Mouse (Mus musculus): ENCODE data around the gene St8sia4.

Gene St8sia4

DNA sequence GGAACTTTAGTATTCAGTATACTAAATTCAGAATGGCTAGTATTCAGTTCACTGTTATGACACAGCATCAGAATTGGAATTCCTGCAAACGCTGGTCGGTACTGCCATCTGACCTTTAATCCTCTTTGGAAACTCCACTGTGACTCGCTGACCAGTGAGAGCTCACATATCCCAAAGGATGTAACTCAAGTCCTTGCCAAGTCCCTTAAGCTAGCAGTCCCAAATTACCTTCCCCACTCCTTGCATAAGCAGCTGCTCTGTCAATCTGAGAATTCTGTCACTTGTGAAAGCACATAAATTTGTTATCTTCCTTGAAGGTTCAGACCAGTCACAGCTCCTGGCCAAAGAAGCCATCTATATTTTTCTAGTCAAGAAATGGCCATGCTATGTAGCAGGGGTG lies 48.7 kb downstream of the St8sia4 start:
- TF ChIP-seq POU5F1 (IDR thresholded peaks at IDR 0.05; ENCODE audit: borderline replicate concordance, low read length) (no peak), CTCF (conservative IDR thresholded peaks at IDR 0.05; ENCODE audit: low read length) (no peak), NANOG (IDR thresholded peaks at IDR 0.05; ENCODE audit: borderline replicate concordance, low read length) (no peak)
- Histone ChIP-seq H3K36me3 (ENCODE audit: insufficient read depth, low read length) (no peaks in the 10 kb centered on the region), H3K4me3 (replicated peaks; ENCODE audit: low read length) (no peak overlapping the region), H3K4me1 (replicated peaks; ENCODE audit: low read depth, low read length) (no peaks in the 10 kb centered on the region), H3K27me3 (ENCODE audit: insufficient read depth, low read length) (no peaks in the 10 kb centered on the region), H3K9me3 (ENCODE audit: low read length) (no peaks in the 10 kb centered on the region)

DNA sequence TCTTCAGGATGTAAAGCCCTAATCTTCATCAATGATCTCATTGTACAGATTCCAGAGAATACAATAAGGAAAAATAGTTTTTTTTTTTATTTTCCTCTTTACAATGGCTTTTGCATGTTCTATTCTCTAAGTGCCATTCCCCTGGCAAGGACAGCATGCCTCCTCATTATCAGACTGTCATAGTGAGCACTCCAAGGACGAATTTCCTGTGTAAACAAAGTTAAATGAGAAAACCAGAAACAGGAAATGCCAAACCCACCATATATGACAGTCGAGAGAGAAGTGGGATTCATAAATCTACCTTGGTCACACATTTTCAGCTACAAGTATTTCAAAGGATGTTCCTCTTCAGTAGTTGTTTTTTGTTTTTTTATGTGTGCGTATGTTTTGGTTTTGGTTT lies 49.2 kb downstream of the St8sia4 start:
- Histone ChIP-seq H3K36me3 (ENCODE audit: insufficient read depth, low read length) (no peaks in the 10 kb centered on the region), H3K4me3 (replicated peaks; ENCODE audit: low read length) (no peak overlapping the region), H3K9me3 (ENCODE audit: low read length) (no peaks in the 10 kb centered on the region)

DNA sequence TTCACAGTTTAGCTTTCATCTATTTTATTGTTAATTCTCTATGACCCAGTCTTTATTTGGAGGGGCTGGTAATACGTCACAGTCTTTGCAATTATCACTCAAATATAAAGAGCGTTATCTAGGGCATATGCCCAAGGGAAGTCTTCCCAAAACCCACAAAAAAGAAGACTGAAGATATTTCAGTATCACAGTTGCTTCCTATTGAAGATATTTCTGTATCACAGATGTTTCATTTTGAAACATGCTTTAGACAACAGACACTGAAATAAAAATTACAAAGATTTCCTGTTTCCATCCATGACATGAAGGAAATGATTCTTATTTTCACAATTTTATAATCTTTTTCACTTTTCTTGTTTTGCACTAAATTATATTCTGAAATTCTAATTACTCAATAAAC lies 57.4 kb downstream of the St8sia4 start:
- no peak overlapping the region for H3K4me3 ChIP-seq (replicated peaks; ENCODE audit: low read length)
- H3K27me3 ChIP-seq (ENCODE audit: insufficient read depth, low read length), result no peaks in the 10 kb centered on the region
- H3K36me3 ChIP-seq (ENCODE audit: insufficient read depth, low read length), result no peaks in the 10 kb centered on the region
- TF ChIP-seq CTCF (conservative IDR thresholded peaks at IDR 0.05; ENCODE audit: low read length), result no peak
- TF ChIP-seq POU5F1 (IDR thresholded peaks at IDR 0.05; ENCODE audit: borderline replicate concordance, low read length), result no peak
- no peak for TF ChIP-seq NANOG (IDR thresholded peaks at IDR 0.05; ENCODE audit: borderline replicate concordance, low read length)
- H3K4me1 ChIP-seq (replicated peaks; ENCODE audit: low read depth, low read length), result no peaks in the 10 kb centered on the region
- no peaks in the 10 kb centered on the region for H3K9me3 ChIP-seq (ENCODE audit: low read length)

More for the DNA sequence above, 49.2 kb downstream of the St8sia4 start:
- TF ChIP-seq POU5F1 (IDR thresholded peaks at IDR 0.05; ENCODE audit: borderline replicate concordance, low read length) (no peak), CTCF (conservative IDR thresholded peaks at IDR 0.05; ENCODE audit: low read length) (no peak), NANOG (IDR thresholded peaks at IDR 0.05; ENCODE audit: borderline replicate concordance, low read length) (no peak)
- Histone ChIP-seq H3K27me3 (ENCODE audit: insufficient read depth, low read length) (no peaks in the 10 kb centered on the region), H3K4me1 (replicated peaks; ENCODE audit: low read depth, low read length) (no peaks in the 10 kb centered on the region)

DNA sequence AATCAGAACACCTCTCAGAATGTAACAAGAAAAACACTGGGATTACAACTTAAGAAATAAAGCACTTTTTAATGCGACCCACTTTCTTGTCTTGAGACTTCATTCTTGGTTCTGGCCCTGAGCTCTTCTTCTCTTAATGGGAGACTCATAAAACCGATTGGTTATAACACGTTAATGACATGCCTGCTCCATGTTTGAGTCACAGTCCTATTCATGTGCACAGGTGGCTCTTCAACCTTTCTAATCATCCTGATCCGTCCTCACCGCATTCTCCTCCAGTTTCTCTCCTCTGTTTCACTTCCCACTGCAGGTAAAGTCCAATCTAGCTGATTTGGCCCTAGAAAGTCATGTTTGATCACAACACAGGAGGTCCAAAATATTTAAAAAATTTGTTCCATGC lies 58.3 kb downstream of the St8sia4 start:
- no peaks in the 10 kb centered on the region for H3K9me3 ChIP-seq (ENCODE audit: low read length)
- H3K4me3 ChIP-seq (replicated peaks; ENCODE audit: low read length), result no peak overlapping the region
- no peaks in the 10 kb centered on the region for H3K4me1 ChIP-seq (replicated peaks; ENCODE audit: low read depth, low read length)
- TF ChIP-seq POU5F1 (IDR thresholded peaks at IDR 0.05; ENCODE audit: borderline replicate concordance, low read length) (no peak), CTCF (conservative IDR thresholded peaks at IDR 0.05; ENCODE audit: low read length) (no peak), NANOG (IDR thresholded peaks at IDR 0.05; ENCODE audit: borderline replicate concordance, low read length) (no peak)
- H3K36me3 ChIP-seq (ENCODE audit: insufficient read depth, low read length), result no peaks in the 10 kb centered on the region
- H3K27me3 ChIP-seq (ENCODE audit: insufficient read depth, low read length), result no peaks in the 10 kb centered on the region

DNA sequence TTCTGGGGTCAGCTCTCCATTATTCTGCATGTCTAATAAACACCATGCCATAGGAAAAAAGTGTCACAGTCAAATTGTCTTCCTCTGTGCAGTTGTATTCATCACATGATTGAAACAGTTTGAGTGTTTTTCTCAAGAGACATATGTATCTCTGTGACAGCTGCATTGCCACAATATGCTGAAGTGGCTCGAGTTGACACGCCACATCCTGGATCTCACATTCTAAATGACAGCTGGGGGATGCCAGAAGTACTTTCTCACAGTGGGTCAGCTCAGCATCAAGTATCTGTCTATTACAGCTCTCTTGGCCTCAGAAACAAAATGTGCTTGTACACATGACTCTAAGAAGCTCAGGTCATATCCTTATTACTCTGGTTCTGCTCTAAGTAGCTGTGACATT lies 61.9 kb downstream of the St8sia4 start:
- Histone ChIP-seq H3K9me3 (ENCODE audit: low read length) (no peaks in the 10 kb centered on the region), H3K36me3 (ENCODE audit: insufficient read depth, low read length) (no peaks in the 10 kb centered on the region), H3K27me3 (ENCODE audit: insufficient read depth, low read length) (no peaks in the 10 kb centered on the region), H3K4me1 (replicated peaks; ENCODE audit: low read depth, low read length) (no peaks in the 10 kb centered on the region), H3K4me3 (replicated peaks; ENCODE audit: low read length) (no peak overlapping the region)
- TF ChIP-seq POU5F1 (IDR thresholded peaks at IDR 0.05; ENCODE audit: borderline replicate concordance, low read length) (no peak), CTCF (conservative IDR thresholded peaks at IDR 0.05; ENCODE audit: low read length) (no peak), NANOG (IDR thresholded peaks at IDR 0.05; ENCODE audit: borderline replicate concordance, low read length) (no peak)

DNA sequence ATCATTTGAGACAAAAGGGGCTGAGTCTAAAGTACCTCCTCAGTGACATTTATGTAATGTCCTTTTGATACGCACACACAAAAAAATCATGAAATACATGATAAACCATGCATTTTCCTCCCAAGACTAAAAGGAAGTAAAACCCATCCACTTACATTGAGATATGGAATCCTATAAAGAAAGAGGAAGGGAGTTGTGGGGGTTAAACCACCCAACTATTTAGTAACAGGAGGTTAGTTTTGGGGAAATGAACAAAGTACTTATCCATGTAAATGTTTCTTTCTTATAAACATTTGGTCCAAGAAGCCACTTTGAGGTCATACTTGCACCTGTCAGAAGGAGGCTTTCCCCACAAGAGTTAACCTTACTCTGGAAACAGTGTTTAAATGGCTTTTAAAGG lies 69.3 kb downstream of the St8sia4 start:
- Histone ChIP-seq H3K27me3 (ENCODE audit: insufficient read depth, low read length) (no peaks in the 10 kb centered on the region), H3K9me3 (ENCODE audit: low read length) (no peaks in the 10 kb centered on the region), H3K36me3 (ENCODE audit: insufficient read depth, low read length) (no peaks in the 10 kb centered on the region), H3K4me1 (replicated peaks; ENCODE audit: low read depth, low read length) (no peaks in the 10 kb centered on the region), H3K4me3 (replicated peaks; ENCODE audit: low read length) (no peak overlapping the region)
- TF ChIP-seq POU5F1 (IDR thresholded peaks at IDR 0.05; ENCODE audit: borderline replicate concordance, low read length) (no peak), NANOG (IDR thresholded peaks at IDR 0.05; ENCODE audit: borderline replicate concordance, low read length) (no peak), CTCF (conservative IDR thresholded peaks at IDR 0.05; ENCODE audit: low read length) (no peak)

DNA sequence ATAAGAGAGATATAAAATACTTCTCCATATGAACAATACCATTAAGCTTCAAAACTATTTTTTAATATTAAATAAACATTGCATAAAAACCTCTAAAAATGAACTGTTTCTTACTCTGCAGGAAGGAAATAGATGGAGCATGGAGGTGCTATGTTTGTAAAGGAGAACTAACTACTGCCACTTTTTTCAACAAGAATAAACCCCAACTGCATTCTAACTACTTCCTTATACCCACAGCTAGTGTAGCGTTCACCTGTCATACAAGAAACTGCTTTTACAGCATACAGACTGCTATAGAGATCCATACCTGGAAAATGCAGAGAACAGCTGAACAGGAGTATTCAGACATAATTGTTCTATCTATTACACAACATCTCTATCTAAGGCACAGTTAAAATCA lies 70.5 kb downstream of the St8sia4 start:
- H3K4me3 ChIP-seq (replicated peaks; ENCODE audit: low read length), result no peak overlapping the region
- H3K27me3 ChIP-seq (ENCODE audit: insufficient read depth, low read length), result no peaks in the 10 kb centered on the region
- no peaks in the 10 kb centered on the region for H3K9me3 ChIP-seq (ENCODE audit: low read length)
- no peaks in the 10 kb centered on the region for H3K36me3 ChIP-seq (ENCODE audit: insufficient read depth, low read length)
- TF ChIP-seq NANOG (IDR thresholded peaks at IDR 0.05; ENCODE audit: borderline replicate concordance, low read length) (no peak), POU5F1 (IDR thresholded peaks at IDR 0.05; ENCODE audit: borderline replicate concordance, low read length) (no peak), CTCF (conservative IDR thresholded peaks at IDR 0.05; ENCODE audit: low read length) (no peak)
- no peaks in the 10 kb centered on the region for H3K4me1 ChIP-seq (replicated peaks; ENCODE audit: low read depth, low read length)

DNA sequence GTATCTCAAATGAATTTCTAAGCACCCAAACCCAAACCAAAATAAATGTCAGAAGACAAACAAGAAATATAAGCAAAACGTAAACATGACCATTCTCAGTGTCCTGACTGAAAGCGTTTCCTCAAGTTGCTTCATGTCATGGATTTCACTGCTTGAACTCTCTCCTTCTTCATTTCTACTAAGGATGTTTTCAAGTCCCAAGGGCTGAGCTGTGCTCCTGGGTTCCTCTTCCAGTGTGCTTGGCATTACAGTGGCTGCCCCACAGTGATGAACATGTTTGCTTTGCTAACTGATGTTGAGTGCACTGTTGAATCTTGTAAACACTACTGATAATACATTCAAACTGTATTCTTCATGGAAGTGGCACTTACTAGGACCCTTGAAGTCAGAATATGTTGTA lies 76.3 kb downstream of the St8sia4 start:
- H3K27me3 ChIP-seq (ENCODE audit: insufficient read depth, low read length), result no peaks in the 10 kb centered on the region
- no peaks in the 10 kb centered on the region for H3K4me1 ChIP-seq (replicated peaks; ENCODE audit: low read depth, low read length)
- TF ChIP-seq CTCF (conservative IDR thresholded peaks at IDR 0.05; ENCODE audit: low read length) (no peak), NANOG (IDR thresholded peaks at IDR 0.05; ENCODE audit: borderline replicate concordance, low read length) (no peak), POU5F1 (IDR thresholded peaks at IDR 0.05; ENCODE audit: borderline replicate concordance, low read length) (no peak)
- no peaks in the 10 kb centered on the region for H3K36me3 ChIP-seq (ENCODE audit: insufficient read depth, low read length)
- H3K9me3 ChIP-seq (ENCODE audit: low read length), result no peaks in the 10 kb centered on the region
- no peak overlapping the region for H3K4me3 ChIP-seq (replicated peaks; ENCODE audit: low read length)

DNA sequence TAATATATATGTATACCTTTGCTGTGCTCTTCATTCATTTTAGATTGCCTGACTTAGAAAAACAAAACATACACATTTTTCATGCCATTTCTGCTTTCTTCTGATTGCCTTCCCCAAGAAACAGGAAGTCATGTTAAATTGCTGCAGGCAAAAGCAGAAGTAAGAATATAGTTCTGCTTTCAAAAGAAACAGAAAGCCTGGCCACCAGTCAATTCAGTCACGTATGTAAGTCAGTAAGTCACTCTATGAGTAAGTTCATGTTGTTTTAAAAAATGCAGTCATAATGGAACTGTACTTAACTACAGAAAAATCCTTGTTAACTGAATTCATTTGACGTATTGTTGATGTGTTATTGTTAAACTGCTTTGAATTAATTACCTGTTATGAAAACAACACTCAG lies 77.3 kb downstream of the St8sia4 start:
- no peak overlapping the region for H3K4me3 ChIP-seq (replicated peaks; ENCODE audit: low read length)
- no peaks in the 10 kb centered on the region for H3K9me3 ChIP-seq (ENCODE audit: low read length)
- no peaks in the 10 kb centered on the region for H3K4me1 ChIP-seq (replicated peaks; ENCODE audit: low read depth, low read length)
- H3K27me3 ChIP-seq (ENCODE audit: insufficient read depth, low read length), result no peaks in the 10 kb centered on the region
- TF ChIP-seq CTCF (conservative IDR thresholded peaks at IDR 0.05; ENCODE audit: low read length) (no peak), POU5F1 (IDR thresholded peaks at IDR 0.05; ENCODE audit: borderline replicate concordance, low read length) (no peak), NANOG (IDR thresholded peaks at IDR 0.05; ENCODE audit: borderline replicate concordance, low read length) (no peak)
- H3K36me3 ChIP-seq (ENCODE audit: insufficient read depth, low read length), result no peaks in the 10 kb centered on the region
